Mouse (Mus musculus) layer of hippocampus, postnatal 10 days (tissue): ENCODE results near the gene Chrna10. TPM values are rescaled to one million over a fixed set of nuclear protein-coding genes. Genes with fewer than 3 reads are reported as not detected.

Experiments used
- DNase-seq, 2 experiments: peaks; one replicate each; pipeline ENCODE4 v3.0.0; 2021; ENCODE audit warnings: low spot score in 2 of 2
- long read RNA-seq: library from polyadenylated mRNA; stranded (forward); transcript quantifications from one replicate; pipeline ENCODE4 v2.0.0, GENCODE M21; 2023
- total RNA-seq, 2 experiments: library from RNA; stranded (reverse); gene quantifications; 2 replicates each; pipeline ENCODE4 v1.2.3; 2021

The Chrna10 gene
- not detected for total RNA-seq
- long read RNA-seq: 0 reads

DNA sequence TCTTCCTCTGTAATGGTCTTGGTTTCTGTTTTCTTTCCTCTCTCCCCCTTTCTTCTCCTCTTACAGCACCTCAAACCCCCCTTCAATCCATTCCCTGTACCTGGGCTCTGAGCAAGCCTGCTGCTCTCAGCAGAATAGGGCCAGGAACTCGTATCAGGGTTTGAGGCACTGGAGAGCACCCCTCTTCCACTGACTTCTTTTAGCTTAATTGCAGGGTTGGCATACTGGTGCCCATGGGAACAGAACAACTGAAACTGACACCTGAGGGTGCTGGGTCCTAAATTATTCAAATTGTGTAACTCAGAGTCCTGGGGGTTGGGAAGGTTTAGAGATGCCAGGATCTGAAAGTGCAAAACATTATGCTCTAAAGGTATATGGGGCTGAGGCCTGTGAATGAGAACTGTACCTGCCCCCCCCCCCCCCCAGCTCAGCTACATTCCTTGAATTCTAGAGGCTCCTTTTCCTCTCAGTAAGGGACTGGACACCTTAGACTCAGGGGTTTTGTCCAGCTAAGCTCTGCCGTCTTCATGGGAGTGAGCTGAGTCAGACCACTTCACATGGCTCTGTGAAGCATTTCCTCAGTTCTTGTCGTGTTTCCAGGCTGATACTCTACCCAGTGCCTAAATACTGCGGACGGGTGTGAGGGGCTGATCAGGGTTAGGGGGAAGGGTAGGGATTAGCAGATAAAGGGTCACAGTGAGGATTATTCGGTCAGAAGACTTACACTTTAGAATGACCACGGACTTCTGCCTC is at the start of gene Chrna10:
TSS of gene Chrna10 (minus strand) at position 250 of the 753 bp plus-strand sequence.
- no peak for DNase-seq

DNA sequence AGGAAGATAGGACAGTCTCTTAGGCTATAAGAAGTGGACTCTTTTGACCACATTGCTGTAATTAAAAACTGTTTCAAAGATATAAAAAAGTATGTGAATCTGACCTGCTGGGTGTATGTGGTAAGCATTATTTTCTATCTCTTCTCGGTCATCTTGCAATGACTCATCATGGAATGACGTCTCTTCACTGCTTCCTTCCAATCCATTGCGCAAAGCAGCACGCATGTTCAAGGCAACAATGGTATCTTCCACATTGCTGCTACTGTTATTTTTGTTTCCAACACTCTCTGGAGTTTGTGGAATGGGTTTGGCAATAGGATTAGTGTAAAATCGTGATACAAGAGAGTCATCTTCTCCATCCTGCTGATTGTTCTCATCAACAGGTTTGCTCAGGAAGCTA is 37.1 kb upstream of the Chrna10 start:
- DNase-seq: no peak

DNA sequence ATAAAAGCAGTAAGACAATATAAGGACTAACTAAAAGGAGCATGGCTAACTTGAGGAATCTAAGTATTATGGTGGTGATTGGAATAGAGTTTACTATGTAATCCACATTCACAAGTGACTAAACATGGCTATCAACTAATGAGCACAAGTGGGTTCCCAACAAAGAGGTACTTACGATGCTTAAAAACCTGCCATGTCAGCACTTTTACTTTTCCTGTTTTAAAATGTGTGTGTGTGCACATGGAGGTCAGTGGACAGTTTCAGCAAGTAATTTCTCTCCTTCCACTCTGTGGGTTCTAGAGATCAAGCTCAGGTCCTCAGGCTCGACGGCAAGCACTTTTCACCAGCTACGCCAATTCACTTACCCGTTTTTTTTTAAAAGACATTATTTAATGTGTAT is 21.3 kb upstream of the Chrna10 start:
- DNase-seq: no peak

DNA sequence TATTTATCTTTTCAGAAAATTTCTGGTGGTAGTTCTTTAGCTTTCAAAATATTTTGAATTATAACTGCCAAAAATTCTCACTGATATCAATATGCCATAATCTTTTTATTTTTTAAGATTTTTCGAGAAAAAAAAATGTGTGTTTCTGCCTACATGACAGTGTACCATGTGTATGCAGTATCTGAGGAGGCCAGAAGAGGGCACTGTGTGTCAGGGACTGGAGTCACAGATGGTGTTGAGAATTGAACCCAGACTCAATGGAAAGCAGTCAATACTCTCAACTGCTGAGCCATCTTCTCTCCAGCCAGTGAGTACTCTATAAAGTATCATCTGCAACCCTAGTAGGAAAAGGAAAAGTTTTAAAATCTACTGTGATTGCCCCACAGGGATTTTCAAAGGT is 20.8 kb upstream of the Chrna10 start:
- DNase-seq: peak; percentile 27 to 33

DNA sequence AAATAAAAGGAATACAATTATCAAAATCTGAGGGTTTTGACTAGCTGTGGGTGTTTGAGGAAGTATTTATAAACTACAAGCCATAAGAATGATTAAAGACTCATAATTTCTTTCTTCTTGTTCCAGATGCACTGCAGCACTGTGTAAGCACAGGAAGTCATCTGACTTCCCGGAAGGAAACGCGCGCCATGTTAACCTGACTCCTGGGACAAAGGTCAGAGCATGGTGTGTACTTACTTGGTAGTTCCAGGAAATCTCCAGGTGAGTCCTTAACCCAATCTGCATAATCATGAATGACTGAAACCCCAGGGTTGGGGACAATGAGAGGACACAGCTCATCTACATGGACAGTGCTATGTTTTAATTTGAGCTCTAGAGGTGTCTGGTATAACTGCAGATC is 15.8 kb upstream of the Chrna10 start:
- no peak for DNase-seq

DNA sequence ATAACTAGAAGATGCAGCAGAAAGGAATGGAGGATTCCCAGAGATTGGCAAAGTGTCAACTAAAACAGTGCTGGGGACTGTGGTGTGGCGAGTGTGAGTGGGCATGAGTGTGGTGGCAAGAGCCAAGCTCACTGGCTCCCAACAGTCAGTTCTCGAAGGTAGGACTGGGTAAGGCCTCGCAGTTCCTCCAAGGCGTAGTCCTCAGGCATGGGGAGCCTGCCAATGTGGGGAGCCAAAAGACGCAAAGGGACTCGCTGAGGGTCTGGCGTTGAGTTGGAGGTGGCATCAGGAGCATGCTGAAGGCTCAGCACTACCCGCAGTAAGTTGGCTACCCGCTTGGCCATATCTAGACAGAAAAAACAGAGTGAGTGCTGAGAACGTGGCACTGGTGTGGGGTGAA is 3.7 kb upstream of the Chrna10 start:
- DNase-seq: no peak

DNA sequence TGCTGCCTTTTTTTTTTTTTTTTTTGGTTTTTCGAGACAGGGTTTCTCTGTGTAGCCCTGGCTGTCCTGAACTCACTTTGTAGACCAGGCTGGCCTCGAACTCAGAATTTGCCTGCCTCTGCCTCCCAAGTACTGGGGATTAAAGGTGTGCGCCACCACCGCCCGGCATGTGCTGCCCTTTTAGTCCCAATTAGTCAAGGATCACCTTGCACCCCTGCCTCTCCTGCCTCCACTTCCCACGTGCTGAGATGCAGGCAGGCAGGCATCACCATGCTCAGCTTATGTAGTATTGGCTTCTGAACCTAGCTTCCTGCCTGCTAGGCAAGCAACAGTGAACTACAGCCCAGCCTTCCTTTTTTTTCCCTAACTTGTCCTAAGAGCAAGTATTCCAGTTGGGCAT is 754 bp upstream of the Chrna10 start:
- no peak for DNase-seq

DNA sequence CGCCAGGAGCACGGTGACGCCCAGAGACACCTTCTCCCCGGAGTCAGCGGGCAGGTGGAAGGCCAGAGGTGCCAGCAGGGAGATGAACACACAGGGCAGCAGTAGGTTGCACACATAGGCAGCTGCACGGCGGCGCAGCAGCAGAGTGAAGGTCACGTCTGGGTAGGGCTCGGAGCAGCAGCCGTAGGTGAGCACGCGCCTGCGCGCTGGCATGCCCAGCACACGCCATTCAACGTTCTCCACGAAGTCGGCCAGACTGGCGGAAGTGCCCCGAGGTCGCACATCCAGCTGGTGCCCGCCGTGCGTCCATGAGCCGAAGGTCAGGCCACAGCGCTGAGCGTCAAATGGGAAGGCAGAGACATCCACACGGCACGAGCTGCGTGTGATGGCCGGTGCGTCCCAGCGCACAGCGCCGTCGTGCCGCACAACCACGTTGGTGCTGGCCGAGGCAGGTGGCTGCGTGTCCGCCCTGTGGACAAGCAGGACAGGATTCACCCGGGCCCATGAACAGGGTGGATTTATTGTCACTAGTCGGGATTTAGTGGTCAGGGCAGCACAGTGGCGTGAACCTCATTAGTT is 3.4 kb downstream of the Chrna10 start:
- DNase-seq: no peak

DNA sequence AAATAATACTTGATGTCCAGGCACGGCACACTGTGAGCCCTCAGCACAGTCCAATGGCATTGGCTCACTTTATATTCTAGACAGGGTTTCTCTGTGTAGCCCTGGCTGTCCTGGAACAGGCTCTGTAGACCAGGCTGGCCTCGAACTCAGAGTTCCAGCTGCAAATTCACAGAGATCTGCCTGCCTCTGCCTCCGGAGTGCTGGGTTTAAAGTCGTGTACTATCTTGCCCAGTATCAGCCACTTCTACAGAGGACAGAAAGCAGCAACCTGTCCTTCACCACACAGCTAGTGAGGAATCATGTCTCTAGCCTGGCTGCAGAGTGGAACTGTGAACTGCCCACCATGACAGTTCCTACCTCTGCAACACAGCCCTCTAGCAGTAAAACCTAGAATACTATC is 6.9 kb downstream of the Chrna10 start:
- no peak for DNase-seq

DNA sequence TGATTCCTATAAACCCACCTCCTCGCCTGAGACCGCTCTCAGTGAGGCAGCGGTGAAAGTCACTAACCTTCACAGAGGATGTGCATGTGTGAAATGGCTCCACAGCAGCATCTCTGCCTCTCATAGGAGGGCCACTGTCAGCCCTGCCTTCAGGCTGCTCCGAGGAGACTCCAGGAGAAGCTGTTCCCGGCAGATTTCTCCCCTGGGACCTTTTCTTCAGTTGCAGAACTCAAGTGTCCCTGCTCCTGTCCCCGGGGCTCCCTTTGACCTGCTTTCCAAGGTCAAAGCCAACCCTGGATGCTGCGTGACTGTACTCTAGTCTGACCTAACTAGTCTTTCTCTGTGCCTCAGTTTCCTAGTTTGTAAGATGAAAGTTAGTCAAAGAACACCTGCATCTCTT is 7.5 kb downstream of the Chrna10 start, which contains the start of gene Art5:
TSS of gene Art5 (minus strand) at position 319 of the 400 bp plus-strand sequence.
- DNase-seq: no peak

DNA sequence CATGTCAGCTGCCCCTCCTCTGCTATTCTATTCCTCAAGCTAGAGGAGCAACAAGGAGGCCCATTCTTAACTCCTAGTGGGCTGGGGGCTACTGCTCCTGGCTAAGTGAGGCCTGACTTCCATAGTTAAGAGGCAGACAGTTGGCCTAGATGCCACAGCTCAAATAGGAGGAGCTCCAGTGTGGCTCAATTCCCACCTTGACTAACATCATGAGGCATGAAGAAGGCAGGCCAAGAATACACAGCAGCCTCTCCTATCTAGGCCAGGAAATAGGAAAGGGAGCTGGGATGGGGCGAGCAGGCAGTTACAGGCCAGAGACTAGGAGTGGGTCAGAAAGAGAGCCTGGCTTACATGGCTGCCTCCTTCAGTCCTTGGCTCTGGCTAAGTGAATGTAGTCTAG is 8.4 kb downstream of the Chrna10 start:
- no peak for DNase-seq

DNA sequence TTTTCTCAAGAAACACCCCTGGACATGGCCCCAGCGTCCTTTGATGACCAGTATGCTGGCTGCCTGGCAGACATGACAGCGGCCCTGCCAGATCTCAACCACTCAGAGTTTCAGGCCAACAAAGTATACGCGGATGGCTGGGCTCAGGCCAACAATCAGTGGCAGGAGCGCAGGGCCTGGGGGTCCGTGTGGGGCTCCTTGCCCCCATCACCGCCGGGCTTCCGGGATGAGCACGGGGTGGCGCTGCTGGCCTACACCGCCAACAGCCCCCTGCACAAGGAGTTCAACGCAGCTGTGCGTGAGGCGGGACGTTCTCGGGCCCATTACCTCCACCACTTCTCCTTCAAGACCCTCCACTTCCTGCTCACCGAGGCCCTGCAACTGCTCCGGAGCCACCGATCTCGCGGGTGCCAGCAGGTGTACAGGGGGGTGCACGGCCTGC is 9.9 kb downstream of the Chrna10 start:
- no peak for DNase-seq

DNA sequence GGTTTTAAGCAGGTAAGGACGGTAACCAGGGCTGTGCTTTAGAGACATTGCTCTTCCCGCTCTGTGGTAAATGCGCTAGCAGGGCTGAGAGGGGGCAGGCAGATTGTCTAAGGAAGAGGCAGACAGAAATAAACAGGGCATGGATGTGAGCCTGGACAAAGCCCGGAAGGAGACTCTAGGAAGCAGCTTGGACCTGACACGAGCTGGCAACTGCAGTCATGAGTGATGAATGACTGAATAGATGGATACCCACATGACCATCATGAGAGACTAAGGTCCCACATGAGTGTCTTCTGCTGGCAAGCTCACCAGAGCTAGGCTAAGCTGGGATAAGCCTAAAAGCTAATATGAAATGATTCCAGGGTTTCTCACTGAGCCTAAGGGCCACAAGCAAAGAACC is 12.5 kb downstream of the Chrna10 start:
- no peak for DNase-seq

DNA sequence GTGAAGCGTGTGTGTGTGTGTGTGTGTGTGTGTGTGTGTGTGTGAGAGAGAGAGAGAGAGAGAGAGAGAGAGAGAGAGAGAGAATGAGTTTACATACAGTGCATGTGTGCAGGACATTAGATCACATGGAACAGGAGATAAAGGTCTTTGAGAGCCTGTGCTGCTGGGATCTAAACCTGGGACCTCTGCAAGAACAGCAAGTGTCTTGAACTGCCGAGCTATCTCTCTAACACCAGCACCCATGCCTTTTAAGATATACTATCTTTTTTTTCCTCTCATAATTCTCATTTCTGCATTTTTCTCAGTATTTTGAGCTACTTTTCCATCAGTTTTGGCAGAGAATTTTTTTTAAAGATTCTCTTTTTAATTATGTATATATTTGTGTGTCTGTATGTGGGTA is 13.1 kb downstream of the Chrna10 start:
- no peak for DNase-seq

DNA sequence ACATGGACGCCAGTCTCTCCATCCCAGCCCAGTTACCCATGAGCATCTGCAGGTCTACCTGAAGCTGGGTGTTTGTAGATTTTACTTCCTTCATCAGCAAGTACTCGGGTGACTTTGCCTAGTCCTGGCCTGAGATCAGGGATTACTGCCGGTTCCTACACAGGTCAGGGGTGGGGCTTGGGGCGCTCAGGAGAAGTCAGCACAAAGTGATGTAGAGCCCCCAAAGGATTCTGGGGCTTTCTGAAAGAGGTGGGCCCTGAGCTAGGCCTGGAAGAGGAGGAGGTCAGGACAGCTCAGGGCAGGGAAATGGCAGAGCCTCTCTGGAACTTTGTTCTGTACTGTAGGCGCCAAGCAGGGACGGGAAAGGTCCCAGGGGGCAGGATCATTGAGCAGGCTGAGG is 13.9 kb downstream of the Chrna10 start:
- no peak for DNase-seq

DNA sequence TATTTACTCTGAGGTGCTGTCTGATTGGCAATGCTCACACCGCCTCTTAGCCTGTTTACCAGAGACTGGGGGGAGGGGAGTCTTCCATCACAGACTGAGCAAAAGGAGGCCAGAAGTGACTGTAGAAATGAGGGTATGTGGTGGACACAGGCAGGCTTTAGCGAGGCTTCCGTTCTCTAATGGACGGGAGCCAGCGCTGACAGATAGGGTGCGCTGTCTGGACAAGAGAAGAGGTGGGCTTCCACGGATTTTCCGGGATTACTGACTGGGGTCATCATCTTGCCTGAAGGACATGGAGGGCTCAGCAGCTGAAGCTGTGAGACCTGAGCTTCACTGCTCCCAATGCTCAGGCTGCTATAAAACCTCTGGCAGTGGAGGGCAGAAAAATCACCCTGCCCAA is 14.4 kb downstream of the Chrna10 start:
- no peak for DNase-seq

DNA sequence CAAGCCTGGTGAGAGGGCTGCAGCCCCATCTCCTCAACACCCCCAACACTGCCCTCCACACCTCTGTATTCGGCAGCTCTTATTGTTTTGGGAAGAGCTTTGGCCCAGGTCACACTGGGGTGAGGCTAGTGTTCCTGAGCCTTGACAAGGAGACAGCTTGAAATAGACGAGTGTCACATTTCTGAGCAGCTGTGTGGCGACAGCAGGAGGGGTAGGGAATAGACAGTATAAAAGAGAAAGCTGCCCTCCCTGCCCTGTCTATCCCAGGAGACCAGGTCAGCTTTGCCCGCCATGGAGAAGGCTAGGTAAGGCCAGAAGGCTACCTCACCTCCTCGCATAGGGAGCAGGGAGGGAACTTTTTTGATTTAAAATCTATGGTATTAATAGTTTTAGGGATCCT is 15.1 kb downstream of the Chrna10 start, which contains the start of gene Art1:
TSS of gene Art1 (plus strand) at position 257 of the 400 bp plus-strand sequence.
- no peak for DNase-seq

DNA sequence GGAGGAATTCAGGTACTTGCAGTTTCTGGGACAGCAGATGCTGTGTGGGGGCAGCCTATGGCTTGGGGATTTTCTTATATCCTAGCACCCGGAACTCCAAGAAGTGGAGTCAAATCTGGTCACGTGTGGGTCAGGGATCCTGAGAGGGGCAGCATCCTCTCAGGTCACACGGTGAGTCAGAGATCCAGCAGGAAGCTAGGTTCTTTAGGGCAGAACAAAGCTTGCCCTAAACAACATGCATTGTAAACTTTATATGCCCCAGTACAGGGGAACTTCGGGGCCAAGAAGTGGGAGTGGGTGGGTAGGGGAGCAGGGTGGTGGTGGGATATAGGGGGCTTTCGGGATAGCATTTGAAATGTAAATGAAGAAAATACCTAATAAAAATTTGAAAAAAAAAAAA is 15.8 kb downstream of the Chrna10 start:
- no peak for DNase-seq

DNA sequence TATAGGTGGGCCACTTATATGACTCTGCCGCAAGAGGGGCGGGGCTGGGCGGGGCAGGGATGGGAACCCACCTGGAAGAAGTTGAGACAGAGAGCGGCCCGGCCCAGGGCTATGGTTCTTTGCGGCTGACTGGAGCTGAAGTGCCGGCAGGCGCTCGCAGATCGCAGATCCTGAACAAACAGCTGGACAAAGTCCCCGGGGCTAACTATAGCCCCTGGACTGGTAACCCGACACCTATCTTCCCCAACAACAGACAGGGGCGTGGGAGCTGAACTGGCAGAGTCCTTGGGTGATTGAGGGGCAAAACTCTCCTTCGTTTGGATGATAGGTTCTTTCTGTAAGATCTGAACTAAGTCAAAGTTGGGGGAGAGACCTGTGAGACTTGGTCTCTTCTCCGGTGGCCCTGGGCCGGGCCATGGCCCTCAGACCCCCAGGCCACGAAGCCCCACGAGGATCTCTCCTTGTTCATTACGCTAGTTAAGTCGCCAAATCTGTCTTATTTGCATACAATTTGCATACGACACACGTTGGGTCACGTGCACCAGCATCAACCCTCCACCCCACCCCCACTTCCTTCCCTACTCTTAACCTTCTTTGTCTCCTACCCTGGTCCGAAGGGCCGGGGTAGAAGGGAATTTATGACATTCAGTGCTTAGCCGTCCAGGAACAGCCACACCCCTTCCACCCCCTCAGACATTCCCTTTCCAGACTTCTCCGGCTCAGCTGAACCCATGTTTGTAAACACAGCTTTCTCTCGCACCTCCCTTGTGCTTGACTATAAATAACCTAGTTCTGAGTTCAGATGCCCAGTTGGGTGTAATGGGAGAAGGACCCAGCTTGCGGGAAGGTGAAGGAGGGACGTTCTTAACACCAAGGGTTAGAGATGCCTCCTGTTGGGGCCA is 16.6 kb downstream of the Chrna10 start:
- DNase-seq: no peak

DNA sequence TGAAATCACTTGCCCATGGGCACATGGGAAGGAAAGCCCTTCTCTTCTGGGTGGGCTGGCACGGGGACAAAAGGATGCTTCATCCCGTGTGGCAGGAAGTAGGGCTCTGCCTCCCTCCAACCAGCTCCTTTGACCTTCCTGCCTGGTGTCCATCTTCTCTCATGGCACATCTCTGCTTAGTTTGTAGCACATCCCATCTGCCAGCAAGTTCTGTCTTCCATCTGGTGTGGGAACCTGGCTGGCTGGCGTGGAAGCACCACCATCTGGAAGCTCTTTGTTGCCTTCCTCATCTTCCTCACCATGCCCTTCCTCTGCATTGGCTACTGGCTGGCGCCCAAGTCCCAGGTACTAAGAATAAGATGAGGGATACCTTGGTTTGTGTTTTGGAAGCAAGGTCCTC is 29.3 kb downstream of the Chrna10 start:
- DNase-seq: no peak

DNA sequence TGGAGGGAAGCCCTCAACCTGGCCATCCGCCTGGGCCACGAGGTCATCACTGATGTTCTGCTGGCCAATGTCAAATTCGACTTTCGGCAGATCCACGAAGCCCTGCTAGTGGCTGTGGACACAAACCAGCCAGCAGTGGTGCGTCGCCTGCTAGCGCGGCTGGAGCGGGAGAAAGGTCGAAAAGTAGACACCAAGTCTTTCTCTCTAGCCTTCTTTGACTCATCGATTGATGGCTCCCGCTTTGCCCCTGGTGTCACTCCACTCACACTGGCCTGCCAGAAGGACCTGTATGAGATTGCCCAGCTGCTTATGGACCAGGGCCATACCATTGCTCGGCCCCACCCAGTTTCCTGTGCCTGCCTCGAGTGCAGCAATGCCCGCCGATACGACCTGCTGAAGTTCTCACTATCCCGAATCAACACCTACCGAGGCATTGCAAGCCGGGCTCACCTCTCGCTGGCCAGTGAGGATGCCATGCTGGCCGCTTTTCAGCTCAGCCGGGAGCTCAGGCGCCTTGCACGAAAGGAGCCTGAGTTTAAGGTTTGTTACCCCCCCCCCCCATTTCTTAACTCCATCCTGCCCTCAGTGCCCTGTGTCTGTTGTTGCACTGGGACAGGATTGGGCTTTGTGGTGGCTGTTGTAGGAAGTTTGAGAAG is 32.5 kb downstream of the Chrna10 start:
- no peak for DNase-seq
